Mouse (Mus musculus): ENCODE measurements at regions not wholly inside any gene's neighbourhood (a gene's known extent, or its start where the extent isn't known, plus 50 kb on each side); places are given as distances from the start of the nearest gene placed in this dataset.

- 76% methylated on average over 7 of the region's 7 CpGs for WGBS (ENCODE audit: insufficient replicate concordance)
- Histone ChIP-seq H3K27ac (ENCODE audit: low read length) (no peak overlapping the region), H3K4me2 (ENCODE audit: low read depth, low read length) (no peak overlapping the region), H3K4me1 (ENCODE audit: control insufficient read depth, low read depth, low read length) (no peaks in the 10 kb centered on the region), H3K27me3 (ENCODE audit: control insufficient read depth, insufficient read depth, low read depth, low read length) (no peaks in the 10 kb centered on the region), H3K9ac (ENCODE audit: low read depth, low read length) (no peak overlapping the region), H3K9me3 (replicated peaks; ENCODE audit: control insufficient read depth, low read length) (no peaks in the 10 kb centered on the region), H3K36me3 (ENCODE audit: control insufficient read depth, insufficient read depth) (no peaks in the 10 kb centered on the region), H3K4me3 (ENCODE audit: low read depth, low read length) (no peak overlapping the region)
- ATAC-seq (ENCODE audit: low read depth), result no peak
These were observed 278.0 kb upstream of the Jmjd1c start for GRCm38 (mm10) chr10:66817876-66818275.

DNA sequence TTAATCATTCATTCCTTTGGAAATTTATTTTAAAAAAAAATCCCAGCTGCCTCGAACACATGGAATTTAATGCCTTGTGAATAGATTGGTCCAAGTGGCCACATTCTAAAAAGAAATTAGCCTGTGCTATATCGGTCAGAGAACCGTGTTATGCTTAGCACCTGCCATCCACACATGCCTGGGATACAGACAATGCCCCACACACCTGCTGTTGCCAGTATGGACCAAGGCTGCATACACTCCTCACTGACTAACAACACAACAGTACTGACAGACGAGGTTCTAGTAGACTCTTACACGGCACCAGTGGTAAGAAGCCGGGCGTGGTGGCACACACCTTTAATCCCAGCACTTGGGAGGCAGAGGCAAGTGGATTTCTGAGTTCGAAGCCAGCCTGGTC, 276.4 kb upstream of the Jmjd1c start:
- Histone ChIP-seq H3K4me2 (ENCODE audit: low read depth, low read length) (no peak overlapping the region), H3K9ac (ENCODE audit: low read depth, low read length) (no peak overlapping the region), H3K4me3 (ENCODE audit: low read depth, low read length) (no peak overlapping the region), H3K27me3 (ENCODE audit: control insufficient read depth, insufficient read depth, low read depth, low read length) (no peaks in the 10 kb centered on the region), H3K9me3 (replicated peaks; ENCODE audit: control insufficient read depth, low read length) (no peaks in the 10 kb centered on the region), H3K36me3 (ENCODE audit: control insufficient read depth, insufficient read depth) (no peaks in the 10 kb centered on the region), H3K4me1 (ENCODE audit: control insufficient read depth, low read depth, low read length) (no peaks in the 10 kb centered on the region), H3K27ac (ENCODE audit: low read length) (no peak overlapping the region)
- no peak for ATAC-seq (ENCODE audit: low read depth)
- WGBS (ENCODE audit: insufficient replicate concordance), result 60% methylated on average over 8 of the region's 8 CpGs

DNA sequence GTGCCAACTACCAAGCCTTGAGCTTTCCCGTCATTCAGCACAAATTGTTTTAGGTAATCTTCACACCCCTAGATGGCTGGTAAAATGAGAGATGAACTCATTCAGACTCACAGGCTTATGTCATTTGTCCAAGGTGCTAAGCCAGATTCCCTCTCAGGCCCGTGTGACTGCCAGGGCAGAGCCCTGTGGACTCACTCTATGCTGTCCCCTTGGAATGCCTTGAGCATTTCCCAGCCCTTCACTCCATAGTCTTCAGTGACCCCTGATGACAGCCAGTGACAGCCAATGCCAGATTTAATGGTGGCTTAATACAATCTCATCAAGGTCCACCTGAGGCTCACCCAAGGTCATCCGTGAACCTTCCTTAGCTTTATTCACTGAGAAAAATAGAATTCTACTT, 270.2 kb upstream of the Jmjd1c start:
- Histone ChIP-seq H3K4me2 (ENCODE audit: low read depth, low read length) (no peak overlapping the region), H3K4me3 (ENCODE audit: low read depth, low read length) (no peak overlapping the region), H3K27me3 (ENCODE audit: control insufficient read depth, insufficient read depth, low read depth, low read length) (no peaks in the 10 kb centered on the region), H3K36me3 (ENCODE audit: control insufficient read depth, insufficient read depth) (no peaks in the 10 kb centered on the region), H3K4me1 (ENCODE audit: control insufficient read depth, low read depth, low read length) (no peaks in the 10 kb centered on the region), H3K9ac (ENCODE audit: low read depth, low read length) (no peak overlapping the region), H3K9me3 (replicated peaks; ENCODE audit: control insufficient read depth, low read length) (no peaks in the 10 kb centered on the region), H3K27ac (ENCODE audit: low read length) (no peak overlapping the region)
- 65% methylated on average over 3 of the region's 3 CpGs for WGBS (ENCODE audit: insufficient replicate concordance)
- ATAC-seq (ENCODE audit: low read depth), result no peak

DNA sequence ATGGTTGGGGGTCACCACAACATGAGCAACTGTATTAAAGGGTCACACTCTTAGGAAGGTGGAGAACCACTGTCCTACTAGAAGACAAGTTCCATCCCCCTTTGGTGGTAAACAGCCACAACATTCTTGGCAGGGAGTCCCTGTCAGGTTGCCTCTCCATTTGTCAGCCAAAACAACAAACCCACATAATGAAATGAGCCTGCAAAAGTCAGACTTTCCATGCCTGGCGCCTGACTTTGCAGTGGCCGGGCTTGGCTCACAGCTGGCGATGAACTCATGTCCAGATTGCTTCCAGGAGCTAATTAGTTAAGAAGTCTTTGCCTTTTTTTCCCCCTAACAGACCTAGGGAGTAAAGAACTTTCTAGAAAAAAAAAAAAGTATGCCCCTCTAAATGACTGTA, 269.6 kb upstream of the Jmjd1c start:
- Histone ChIP-seq H3K9me3 (replicated peaks; ENCODE audit: control insufficient read depth, low read length) (no peaks in the 10 kb centered on the region), H3K27ac (ENCODE audit: low read length) (no peak overlapping the region), H3K4me1 (ENCODE audit: control insufficient read depth, low read depth, low read length) (no peaks in the 10 kb centered on the region), H3K36me3 (ENCODE audit: control insufficient read depth, insufficient read depth) (no peaks in the 10 kb centered on the region), H3K9ac (ENCODE audit: low read depth, low read length) (no peak overlapping the region), H3K27me3 (ENCODE audit: control insufficient read depth, insufficient read depth, low read depth, low read length) (no peaks in the 10 kb centered on the region), H3K4me3 (ENCODE audit: low read depth, low read length) (no peak overlapping the region), H3K4me2 (ENCODE audit: low read depth, low read length) (no peak overlapping the region)
- no peak for ATAC-seq (ENCODE audit: low read depth)
- 67% methylated on average over 3 of the region's 3 CpGs for WGBS (ENCODE audit: insufficient replicate concordance)

GRCm38 (mm10) chr10:66834974-66835373, 261.0 kb upstream of the Jmjd1c start:
- no peaks in the 10 kb centered on the region for H3K9me3 ChIP-seq (replicated peaks; ENCODE audit: control insufficient read depth, low read length)
- 53% methylated on average over 4 of the region's 4 CpGs for WGBS (ENCODE audit: insufficient replicate concordance)
- H3K9ac ChIP-seq (ENCODE audit: low read depth, low read length), result no peak overlapping the region

GRCm38 (mm10) chr10:66839058-66839457, 256.9 kb upstream of the Jmjd1c start:
- Histone ChIP-seq H3K9me3 (replicated peaks; ENCODE audit: control insufficient read depth, low read length) (no peaks in the 10 kb centered on the region), H3K27me3 (ENCODE audit: control insufficient read depth, insufficient read depth, low read depth, low read length) (no peaks in the 10 kb centered on the region), H3K4me1 (ENCODE audit: control insufficient read depth, low read depth, low read length) (no peaks in the 10 kb centered on the region), H3K36me3 (ENCODE audit: control insufficient read depth, insufficient read depth) (no peaks in the 10 kb centered on the region), H3K27ac (ENCODE audit: low read length) (no peak overlapping the region), H3K9ac (ENCODE audit: low read depth, low read length) (no peak overlapping the region), H3K4me2 (ENCODE audit: low read depth, low read length) (no peak overlapping the region), H3K4me3 (ENCODE audit: low read depth, low read length) (no peak overlapping the region)
- ATAC-seq (ENCODE audit: low read depth), result no peak
- 58% methylated on average over 9 of the region's 9 CpGs for WGBS (ENCODE audit: insufficient replicate concordance)

More at GRCm38 (mm10) chr10:66834974-66835373, 261.0 kb upstream of the Jmjd1c start:
- H3K27ac ChIP-seq (ENCODE audit: low read length), result no peak overlapping the region
- no peaks in the 10 kb centered on the region for H3K4me1 ChIP-seq (ENCODE audit: control insufficient read depth, low read depth, low read length)
- no peaks in the 10 kb centered on the region for H3K27me3 ChIP-seq (ENCODE audit: control insufficient read depth, insufficient read depth, low read depth, low read length)
- H3K4me2 ChIP-seq (ENCODE audit: low read depth, low read length), result no peak overlapping the region
- no peak for ATAC-seq (ENCODE audit: low read depth)
- no peaks in the 10 kb centered on the region for H3K36me3 ChIP-seq (ENCODE audit: control insufficient read depth, insufficient read depth)
- H3K4me3 ChIP-seq (ENCODE audit: low read depth, low read length), result no peak overlapping the region

- Histone ChIP-seq H3K4me1 (ENCODE audit: control insufficient read depth, low read depth, low read length) (no peaks in the 10 kb centered on the region), H3K9me3 (replicated peaks; ENCODE audit: control insufficient read depth, low read length) (no peaks in the 10 kb centered on the region), H3K4me3 (ENCODE audit: low read depth, low read length) (no peak overlapping the region), H3K4me2 (ENCODE audit: low read depth, low read length) (no peak overlapping the region), H3K36me3 (ENCODE audit: control insufficient read depth, insufficient read depth) (no peaks in the 10 kb centered on the region), H3K27ac (ENCODE audit: low read length) (no peak overlapping the region), H3K27me3 (ENCODE audit: control insufficient read depth, insufficient read depth, low read depth, low read length) (no peaks in the 10 kb centered on the region), H3K9ac (ENCODE audit: low read depth, low read length) (no peak overlapping the region)
- WGBS (ENCODE audit: insufficient replicate concordance), result 50% methylated on average over 2 of the region's 2 CpGs
- no peak for ATAC-seq (ENCODE audit: low read depth)
These were observed 252.7 kb upstream of the Jmjd1c start for GRCm38 (mm10) chr10:66843258-66843657.

DNA sequence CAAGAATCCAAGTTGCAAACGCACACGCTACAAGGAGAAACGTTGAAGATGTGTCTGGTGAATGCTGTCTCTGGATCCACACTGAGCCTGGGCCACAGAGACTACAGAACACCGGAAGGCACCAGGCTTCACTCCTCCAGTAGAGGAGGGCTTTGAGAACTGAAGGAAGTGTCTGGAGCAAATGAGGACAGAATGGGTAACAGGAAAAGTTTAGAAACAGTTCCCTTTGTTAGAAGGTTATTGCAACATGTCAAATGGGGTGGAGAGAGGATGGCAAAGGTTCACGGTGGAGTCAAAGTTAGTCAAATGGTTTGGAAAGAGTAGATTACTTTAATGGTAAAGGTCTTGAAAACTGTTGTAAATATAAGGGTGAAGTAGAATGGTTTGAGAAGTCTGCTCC, 247.1 kb upstream of the Jmjd1c start:
- 61% methylated on average over 5 of the region's 5 CpGs for WGBS (ENCODE audit: insufficient replicate concordance)
- Histone ChIP-seq H3K9me3 (replicated peaks; ENCODE audit: control insufficient read depth, low read length) (no peaks in the 10 kb centered on the region), H3K4me3 (ENCODE audit: low read depth, low read length) (no peak overlapping the region), H3K27ac (ENCODE audit: low read length) (no peak overlapping the region), H3K27me3 (ENCODE audit: control insufficient read depth, insufficient read depth, low read depth, low read length) (no peaks in the 10 kb centered on the region), H3K4me2 (ENCODE audit: low read depth, low read length) (no peak overlapping the region), H3K36me3 (ENCODE audit: control insufficient read depth, insufficient read depth) (no peaks in the 10 kb centered on the region), H3K9ac (ENCODE audit: low read depth, low read length) (no peak overlapping the region), H3K4me1 (ENCODE audit: control insufficient read depth, low read depth, low read length) (no peaks in the 10 kb centered on the region)
- ATAC-seq (ENCODE audit: low read depth), result no peak

DNA sequence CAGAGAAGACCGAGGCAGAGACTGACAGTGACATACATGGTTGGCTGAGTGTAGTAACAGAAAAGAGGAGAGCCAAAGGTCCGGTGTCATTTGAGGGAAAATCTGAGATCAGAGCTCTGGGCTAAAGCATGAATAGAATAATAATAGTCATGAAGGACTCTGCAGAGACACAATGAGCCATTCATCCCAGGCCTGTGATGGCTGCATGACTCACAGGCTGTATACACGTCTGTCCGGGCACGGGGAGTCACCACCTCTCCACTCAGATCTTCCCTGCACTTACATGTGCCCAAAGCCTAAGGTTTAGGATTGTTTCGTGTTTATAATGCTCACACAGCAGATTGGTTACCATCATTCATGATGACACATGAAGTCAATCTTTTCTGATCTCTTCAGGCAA, 246.2 kb upstream of the Jmjd1c start:
- Histone ChIP-seq H3K4me2 (ENCODE audit: low read depth, low read length) (no peak overlapping the region), H3K9ac (ENCODE audit: low read depth, low read length) (no peak overlapping the region), H3K36me3 (ENCODE audit: control insufficient read depth, insufficient read depth) (no peaks in the 10 kb centered on the region), H3K27ac (ENCODE audit: low read length) (no peak overlapping the region), H3K4me3 (ENCODE audit: low read depth, low read length) (no peak overlapping the region), H3K4me1 (ENCODE audit: control insufficient read depth, low read depth, low read length) (no peaks in the 10 kb centered on the region), H3K27me3 (ENCODE audit: control insufficient read depth, insufficient read depth, low read depth, low read length) (no peaks in the 10 kb centered on the region), H3K9me3 (replicated peaks; ENCODE audit: control insufficient read depth, low read length) (no peaks in the 10 kb centered on the region)
- no peak for ATAC-seq (ENCODE audit: low read depth)
- 72% methylated on average over 6 of the region's 6 CpGs for WGBS (ENCODE audit: insufficient replicate concordance)

Data from liver, embryonic 16.5 days (tissue).